Mouse (Mus musculus): ENCODE data around the gene Plxnc1. TPM values are rescaled to one million over a fixed set of nuclear protein-coding genes. Genes with fewer than 3 reads are reported as not detected.

Plxnc1 gene
- polyA plus RNA-seq, 1 experiment: 1.5 TPM

GRCm38 (mm10) chr10:94947915-94948675 is 3.5 kb upstream of the Plxnc1 start:
- WGBS: 75% methylated on average over 10 of the region's 10 CpGs

DNA sequence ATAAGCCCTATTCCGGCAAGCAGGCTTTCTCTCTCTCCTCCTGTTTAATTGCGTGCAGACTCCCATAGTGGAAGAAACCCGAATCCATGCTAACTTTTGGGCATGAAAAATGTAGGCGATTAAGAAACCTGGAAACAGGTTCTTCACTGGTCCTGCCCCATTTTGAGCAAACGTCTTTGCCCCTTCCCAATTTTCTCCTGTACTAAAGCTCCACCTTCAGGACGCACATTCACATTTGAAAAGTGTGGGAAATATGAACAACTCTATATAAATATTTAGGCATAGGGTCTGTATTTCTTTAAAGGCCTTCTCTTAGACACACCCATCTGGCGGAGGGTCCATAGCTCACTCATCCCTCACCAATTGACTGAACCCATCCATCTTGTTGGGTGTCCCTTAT is 2.8 kb upstream of the Plxnc1 start:
- H3K4me1 ChIP-seq (ENCODE audit: control insufficient read depth, insufficient read depth, low read length): no peaks in the 10 kb centered on the region
- no peak for DNase-seq
- H3K36me3 ChIP-seq (ENCODE audit: control insufficient read depth, insufficient read depth, low read length): no peaks in the 10 kb centered on the region
- no peak for TF ChIP-seq CTCF (conservative IDR thresholded peaks at IDR 0.05; ENCODE audit: insufficient read depth, insufficient read length, low read depth, low read length)
- TF ChIP-seq POLR2A (IDR thresholded peaks at IDR 0.05; ENCODE audit: low read depth, low read length): no peak
- WGBS: 48% methylated on average over 7 of the region's 7 CpGs
- no peak overlapping the region for H3K27ac ChIP-seq (ENCODE audit: insufficient read depth, low read depth, low read length)
- peaks cover 7% of the 10 kb centered on the region for H3K27me3 ChIP-seq (replicated peaks; ENCODE audit: control insufficient read depth, insufficient read depth, low read length)
- H3K4me3 ChIP-seq (ENCODE audit: insufficient read depth, low read depth, low read length): no peak overlapping the region

More at GRCm38 (mm10) chr10:94947915-94948675, 3.5 kb upstream of the Plxnc1 start:
- Histone ChIP-seq H3K4me1 (ENCODE audit: control insufficient read depth, insufficient read depth, low read length) (no peaks in the 10 kb centered on the region), H3K27me3 (replicated peaks; ENCODE audit: control insufficient read depth, insufficient read depth, low read length) (peaks cover 7% of the 10 kb centered on the region), H3K4me3 (ENCODE audit: insufficient read depth, low read depth, low read length) (no peak overlapping the region), H3K27ac (ENCODE audit: insufficient read depth, low read depth, low read length) (no peak overlapping the region), H3K36me3 (ENCODE audit: control insufficient read depth, insufficient read depth, low read length) (no peaks in the 10 kb centered on the region)
- no peak for DNase-seq
- no peak for TF ChIP-seq CTCF (conservative IDR thresholded peaks at IDR 0.05; ENCODE audit: insufficient read depth, insufficient read length, low read depth, low read length)
- no peak for TF ChIP-seq POLR2A (IDR thresholded peaks at IDR 0.05; ENCODE audit: low read depth, low read length)

- Histone ChIP-seq H3K36me3 (ENCODE audit: control insufficient read depth, insufficient read depth, low read length) (no peaks in the 10 kb centered on the region), H3K27ac (ENCODE audit: insufficient read depth, low read depth, low read length) (no peak overlapping the region), H3K27me3 (replicated peaks; ENCODE audit: control insufficient read depth, insufficient read depth, low read length) (peaks cover 7% of the 10 kb centered on the region), H3K4me1 (ENCODE audit: control insufficient read depth, insufficient read depth, low read length) (no peaks in the 10 kb centered on the region), H3K4me3 (ENCODE audit: insufficient read depth, low read depth, low read length) (peak overlapping the region; percentile 61)
- no peak for TF ChIP-seq CTCF (conservative IDR thresholded peaks at IDR 0.05; ENCODE audit: insufficient read depth, insufficient read length, low read depth, low read length)
- no peak for TF ChIP-seq POLR2A (IDR thresholded peaks at IDR 0.05; ENCODE audit: low read depth, low read length)
- WGBS: under 1% methylated on average over 36 of the region's 36 CpGs
- no peak for DNase-seq
Measured at GRCm38 (mm10) chr10:94945206-94945711, 624 bp upstream of the Plxnc1 start.

GRCm38 (mm10) chr10:94943846-94944690 is 567 bp downstream of the Plxnc1 start:
- Histone ChIP-seq H3K27me3 (replicated peaks; ENCODE audit: control insufficient read depth, insufficient read depth, low read length) (peaks cover 7% of the 10 kb centered on the region), H3K4me3 (ENCODE audit: insufficient read depth, low read depth, low read length) (peak overlapping the region; percentile 61), H3K27ac (ENCODE audit: insufficient read depth, low read depth, low read length) (no peak overlapping the region), H3K4me1 (ENCODE audit: control insufficient read depth, insufficient read depth, low read length) (no peaks in the 10 kb centered on the region), H3K36me3 (ENCODE audit: control insufficient read depth, insufficient read depth, low read length) (no peaks in the 10 kb centered on the region)
- 2% methylated on average over 107 of the region's 110 CpGs for WGBS
- DNase-seq: peak; percentile 12
- TF ChIP-seq CTCF (conservative IDR thresholded peaks at IDR 0.05; ENCODE audit: insufficient read depth, insufficient read length, low read depth, low read length): no peak
- TF ChIP-seq POLR2A (IDR thresholded peaks at IDR 0.05; ENCODE audit: low read depth, low read length): no peak

DNA sequence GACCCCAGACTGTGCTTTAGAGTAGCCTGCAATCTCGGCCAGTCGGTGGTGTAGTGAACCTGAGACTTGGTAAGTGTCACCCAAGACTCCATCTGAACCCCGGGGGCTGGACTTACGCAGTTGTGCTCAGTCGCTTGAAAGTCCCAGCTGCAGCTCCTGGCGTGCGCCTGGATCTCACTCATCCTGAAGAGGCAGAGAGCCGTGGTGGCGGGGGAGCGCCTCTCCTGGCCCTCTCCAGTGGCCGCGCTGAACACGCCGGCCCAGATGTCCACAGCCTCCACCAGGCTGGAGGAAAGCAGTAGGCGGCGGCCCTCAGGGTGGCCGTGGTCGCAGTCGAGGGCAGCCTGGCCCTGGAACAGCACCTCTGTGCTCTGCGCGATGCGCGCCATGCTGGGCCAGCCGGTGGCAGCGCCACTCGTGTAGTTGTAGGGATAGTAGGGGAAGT is 1.2 kb downstream of the Plxnc1 start:
- WGBS: under 1% methylated on average over 26 of the region's 26 CpGs
- H3K36me3 ChIP-seq (ENCODE audit: control insufficient read depth, insufficient read depth, low read length): no peaks in the 10 kb centered on the region
- TF ChIP-seq POLR2A (IDR thresholded peaks at IDR 0.05; ENCODE audit: low read depth, low read length) (no peak), CTCF (conservative IDR thresholded peaks at IDR 0.05; ENCODE audit: insufficient read depth, insufficient read length, low read depth, low read length) (no peak)
- H3K27me3 ChIP-seq (replicated peaks; ENCODE audit: control insufficient read depth, insufficient read depth, low read length): peaks cover 7% of the 10 kb centered on the region
- DNase-seq: peak; percentile 2
- H3K4me1 ChIP-seq (ENCODE audit: control insufficient read depth, insufficient read depth, low read length): no peaks in the 10 kb centered on the region
- peak overlapping the region; percentile 61 for H3K4me3 ChIP-seq (ENCODE audit: insufficient read depth, low read depth, low read length)
- H3K27ac ChIP-seq (ENCODE audit: insufficient read depth, low read depth, low read length): no peak overlapping the region

GRCm38 (mm10) chr10:94942449-94943041 is 2.1 kb downstream of the Plxnc1 start:
- no peaks in the 10 kb centered on the region for H3K4me1 ChIP-seq (ENCODE audit: control insufficient read depth, insufficient read depth, low read length)
- DNase-seq: peak; percentile 20
- H3K36me3 ChIP-seq (ENCODE audit: control insufficient read depth, insufficient read depth, low read length): no peaks in the 10 kb centered on the region
- 14% methylated on average over 17 of the region's 17 CpGs for WGBS
- TF ChIP-seq CTCF (conservative IDR thresholded peaks at IDR 0.05; ENCODE audit: insufficient read depth, insufficient read length, low read depth, low read length) (no peak), POLR2A (IDR thresholded peaks at IDR 0.05; ENCODE audit: low read depth, low read length) (no peak)
- H3K27ac ChIP-seq (ENCODE audit: insufficient read depth, low read depth, low read length): no peak overlapping the region
- H3K4me3 ChIP-seq (ENCODE audit: insufficient read depth, low read depth, low read length): no peak overlapping the region
- H3K27me3 ChIP-seq (replicated peaks; ENCODE audit: control insufficient read depth, insufficient read depth, low read length): peaks cover 7% of the 10 kb centered on the region

All from kidney, adult 2 months (tissue).